Mouse (Mus musculus) heart, embryonic 13.5 days (tissue): Measurements from ENCODE around the gene Ptpn14. TPM values are rescaled to one million over a fixed set of nuclear protein-coding genes. Genes with fewer than 3 reads are reported as not detected.
A peak's percentile ranks its signal among the peaks of the same experiment; 100 is the strongest.

Experiments
- ATAC-seq: fragments of 200-750 bp; cut with Nextera tagmentation; 2 replicates; pipeline ENCODE4 v1.8.0; 2017; ENCODE audit warnings: moderate TSS enrichment; ENCODE audit not compliant: insufficient number of reproducible peaks, low FRiP score, low TSS enrichment; ENCODE audit errors: extremely low read depth
- H3K27ac ChIP-seq: fragments of 300-500 bp; sonication (generic); replicated peaks from 2 replicates; pipeline ENCODE4 v1.5.1; 2015; ENCODE audit warnings: moderate library complexity, mild to moderate bottlenecking, inconsistent platforms
- H3K27me3 ChIP-seq: fragments of 300-500 bp; sonication (generic); replicated peaks from 2 replicates; pipeline ENCODE4 v1.6.1; 2015; ENCODE audit warnings: mild to moderate bottlenecking, inconsistent platforms
- H3K36me3 ChIP-seq: fragments of 300-500 bp; sonication (generic); 2 replicates; pipeline ENCODE4 v1.6.1; 2015; ENCODE audit warnings: mild to moderate bottlenecking, inconsistent platforms
- H3K4me1 ChIP-seq: fragments of 300-500 bp; sonication (generic); 2 replicates; pipeline ENCODE4 v1.6.1; 2015; ENCODE audit warnings: inconsistent platforms
- H3K4me2 ChIP-seq: fragments of 300-500 bp; sonication (generic); 2 replicates; pipeline ENCODE4 v1.6.1; 2015; ENCODE audit warnings: inconsistent platforms, mild to moderate bottlenecking, moderate library complexity
- H3K4me3 ChIP-seq: fragments of 300-500 bp; sonication (generic); 2 replicates; pipeline ENCODE4 v1.5.1; 2015; ENCODE audit warnings: moderate library complexity, mild to moderate bottlenecking, inconsistent platforms
- H3K9ac ChIP-seq: fragments of 300-500 bp; sonication (generic); 2 replicates; pipeline ENCODE4 v1.6.1; 2015; ENCODE audit warnings: inconsistent platforms, mild to moderate bottlenecking, moderate library complexity
- H3K9me3 ChIP-seq: fragments of 300-500 bp; sonication (generic); 2 replicates; pipeline ENCODE4 v1.6.1; 2016; ENCODE audit warnings: inconsistent platforms
- WGBS: fragments of 180-500 bp; shearing (Covaris S2); methylation state at CpG from one replicate; pipeline ENCODE4 v1.1.7; 2015; ENCODE audit warnings: mixed read lengths; 5-methylcytosine and 5-hydroxymethylcytosine counted together
- polyA plus RNA-seq: library from polyadenylated mRNA; unstranded; fragments of >200 nt; fragmentation: Nextera tagmentation; extraction: Ambion mirVana; gene quantifications from 2 replicates; pipeline ENCODE4 v1.2.1, GENCODE M21; 2015

Ptpn14 gene
- polyA plus RNA-seq, 1 experiment from 2014 or later, result 7.6 TPM

DNA sequence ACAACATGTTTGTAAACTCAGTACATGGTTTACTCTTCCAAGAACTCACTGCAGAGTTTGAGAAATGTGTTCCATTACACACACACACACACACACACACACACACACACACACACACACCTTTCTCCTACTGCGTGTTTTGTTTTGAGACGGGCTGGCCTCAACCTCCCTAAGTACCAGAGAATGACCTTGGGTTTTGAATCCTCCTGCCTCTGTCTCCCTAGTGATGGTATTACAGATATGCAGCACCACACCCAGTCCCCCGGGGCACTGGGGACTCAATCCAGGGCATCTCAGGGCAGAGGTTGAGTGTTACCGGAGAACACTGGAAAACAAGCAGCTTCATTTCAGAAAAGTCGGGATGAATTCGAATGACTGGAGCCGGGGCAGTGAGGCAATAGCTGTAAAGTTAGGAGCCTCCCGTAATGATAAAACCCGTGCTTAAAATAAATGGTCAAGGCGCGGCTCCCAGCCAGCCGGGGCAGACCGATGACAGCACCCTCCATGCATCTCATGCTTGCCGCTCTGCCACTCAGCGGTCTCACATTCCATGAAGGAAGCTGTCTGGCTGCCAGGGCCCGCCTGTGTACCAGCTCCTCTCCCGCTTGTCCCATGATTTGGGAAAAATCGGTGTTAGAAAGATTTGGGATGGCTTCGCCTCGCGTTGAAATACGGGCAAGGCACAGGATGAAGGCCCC is 196.0 kb downstream of the Ptpn14 start:
- Histone ChIP-seq H3K27me3 (no peaks in the 10 kb centered on the region), H3K4me3 (0 out of 2 replicates have a peak overlapping the region, but pooled peaks have one; percentile 24), H3K4me2 (peak overlapping the region; percentile 58), H3K9me3 (no peaks in the 10 kb centered on the region), H3K9ac (peak overlapping the region; percentile 73), H3K27ac (peak overlapping the region; percentile 98), H3K4me1 (peaks cover 75% of the 10 kb centered on the region), H3K36me3 (no peaks in the 10 kb centered on the region)
- ATAC-seq, result no peak
- 30% methylated on average over 22 of the region's 22 CpGs for WGBS

DNA sequence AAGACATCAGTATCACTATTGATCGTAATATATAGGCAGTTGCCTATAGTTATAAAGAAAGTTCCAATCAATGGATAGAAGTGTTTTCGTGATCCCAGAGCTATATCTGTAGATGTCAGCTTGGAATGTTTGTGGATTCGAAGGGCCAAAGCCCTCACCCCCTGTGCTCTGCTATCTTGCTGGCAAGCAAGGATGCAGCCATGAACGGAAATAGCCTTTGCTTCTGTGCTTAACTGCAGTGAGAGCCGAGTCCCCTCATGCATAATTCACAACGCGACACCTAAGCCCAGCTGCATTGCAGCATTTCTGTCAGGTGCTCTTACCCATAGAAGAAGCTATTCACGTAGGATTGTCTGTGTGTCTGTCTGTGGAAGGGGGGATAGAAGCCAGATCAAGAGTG is 198.2 kb downstream of the Ptpn14 start:
- Histone ChIP-seq H3K4me1 (peaks cover 57% of the 10 kb centered on the region), H3K27ac (peak overlapping the region; percentile 98), H3K4me3 (no peak overlapping the region), H3K36me3 (no peaks in the 10 kb centered on the region), H3K9me3 (no peaks in the 10 kb centered on the region), H3K9ac (no peak overlapping the region), H3K27me3 (no peaks in the 10 kb centered on the region), H3K4me2 (no peak overlapping the region)
- no peak for ATAC-seq
- WGBS, result 34% methylated on average over 8 of the region's 8 CpGs

Other genes with a start within 250 kb of the Ptpn14 start
- gene Cenpf, start 40.2 kb upstream of the Ptpn14 start, polyA plus RNA-seq, result 59.5 and 61.8 TPM in 2 replicates
- gene Smyd2, start 194.1 kb downstream of the Ptpn14 start, polyA plus RNA-seq, result 187 and 209 TPM in 2 replicates